Comparison of ENCODE assay signal across 17 mouse cellular contexts in genomic region chr13:40320814-40321525, GRCm38 (mm10). TPM values are rescaled to one million over a fixed set of nuclear protein-coding genes. Genes with fewer than 3 reads are reported as not detected.
"Had no signal": no experiment of that assay in that cellular context is flagged by ENCODE, and none has a peak within 500 bp of the region (broad histone marks: within the 10 kb centered on the region; RNA-seq: fewer than 3 reads in every experiment).

No protein-coding gene starts in this region.

- H3K4me1 ChIP-seq: limb, embryonic 15.5 days; liver, embryonic 12.5 days; midbrain, embryonic 10.5 days; neural tube, embryonic 12.5 days had no signal

- H3K9ac ChIP-seq: limb, embryonic 15.5 days; liver, embryonic 12.5 days; lung, embryonic 15.5 days; neural tube, embryonic 12.5 days had no signal

- DNase-seq: kidney, adult 8-10 months; kidney, postnatal 4 days; midbrain, embryonic 14.5 days; thymus, postnatal 14 days had no signal

- H3K9me3 ChIP-seq: limb, embryonic 15.5 days; liver, embryonic 12.5 days; lung, embryonic 15.5 days; midbrain, embryonic 10.5 days; neural tube, embryonic 12.5 days had no signal

- H3K27ac ChIP-seq: kidney, postnatal 0 days; layer of hippocampus, adult 2 months; left cerebral cortex, adult 2 months; limb, embryonic 15.5 days; liver, embryonic 12.5 days; lung, embryonic 15.5 days; midbrain, embryonic 10.5 days; neural tube, embryonic 12.5 days; stomach, postnatal 0 days had no signal

- ATAC-seq: intestine, postnatal 0 days; liver, embryonic 12.5 days had no signal

- H3K36me3 ChIP-seq: limb, embryonic 15.5 days; liver, embryonic 12.5 days; lung, embryonic 15.5 days; midbrain, embryonic 10.5 days; neural tube, embryonic 12.5 days had no signal

- H3K27me3 ChIP-seq: limb, embryonic 15.5 days; liver, embryonic 12.5 days; lung, embryonic 15.5 days; neural tube, embryonic 12.5 days had no signal

- H3K4me3 ChIP-seq: layer of hippocampus, adult 2 months; left cerebral cortex, adult 2 months; limb, embryonic 15.5 days; liver, embryonic 12.5 days; lung, embryonic 15.5 days; midbrain, embryonic 10.5 days; neural tube, embryonic 12.5 days had no signal

- H3K4me2 ChIP-seq: limb, embryonic 15.5 days; liver, embryonic 12.5 days; lung, embryonic 15.5 days; neural tube, embryonic 12.5 days had no signal

RNA-seq across cellular contexts. Expression of gene Ofcc1, which starts 40.3 kb away (rescaled TPM):
- total RNA-seq: layer of hippocampus, adult 2 months; layer of hippocampus, postnatal 25 days; left cerebral cortex, adult 2 months; left cerebral cortex, postnatal 25 days had no signal
- polyA plus RNA-seq: intestine, postnatal 0 days; kidney, postnatal 0 days; liver, embryonic 12.5 days; liver, embryonic 16.5 days; lung, embryonic 15.5 days; midbrain, embryonic 10.5 days; neural tube, embryonic 12.5 days had no signal
